Mouse (Mus musculus): ENCODE measurements around the gene Wfdc21. TPM values are rescaled to one million over a fixed set of nuclear protein-coding genes. Genes with fewer than 3 reads are reported as not detected.

Wfdc21 gene
- polyA plus RNA-seq, 1 experiment from 2014 or later: not detected

DNA sequence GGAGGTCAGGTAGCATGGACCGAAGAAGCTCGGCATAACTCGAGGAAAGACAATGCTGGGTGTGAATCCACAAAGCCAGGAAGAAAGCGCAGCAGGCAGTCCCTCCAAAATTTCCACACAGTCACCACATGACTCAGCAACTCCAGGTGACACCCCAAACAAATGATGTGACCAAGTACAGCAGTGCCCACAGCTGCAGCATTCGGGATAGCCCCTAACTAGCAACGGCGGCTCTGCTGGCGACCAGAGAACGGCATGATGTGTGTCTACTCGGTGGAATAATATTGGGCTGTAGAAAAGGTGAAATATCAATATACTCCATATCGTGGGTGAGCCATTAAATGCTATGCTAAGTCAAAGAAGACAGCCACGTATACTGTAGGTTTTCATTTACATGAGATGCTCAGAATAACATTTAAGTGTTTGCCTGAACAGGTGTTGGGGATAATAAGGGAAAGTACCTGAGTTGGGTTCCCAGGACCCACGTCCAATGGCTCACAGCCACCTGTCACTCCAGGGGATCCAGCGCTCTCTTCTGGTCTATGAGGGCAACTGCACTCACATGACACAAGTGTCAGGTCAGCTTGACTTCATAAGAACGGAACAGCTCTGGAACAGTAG is 40.8 kb downstream of the Wfdc21 start:
- H3K4me2 ChIP-seq: no peak overlapping the region
- no peak for ATAC-seq (ENCODE audit: insufficient number of reproducible peaks, insufficient read depth, low FRiP score, low TSS enrichment, low read depth)
- no peak overlapping the region for H3K4me3 ChIP-seq (replicated peaks)
- no peaks in the 10 kb centered on the region for H3K9me3 ChIP-seq
- H3K27ac ChIP-seq: no peak overlapping the region
- 0 out of 2 replicates have a peak, but pooled peaks cover 3% of the 10 kb centered on the region for H3K4me1 ChIP-seq (replicated peaks)
- H3K27me3 ChIP-seq: no peaks in the 10 kb centered on the region
- H3K36me3 ChIP-seq: peaks cover 13% of the 10 kb centered on the region
- 78% methylated on average over 15 of the region's 15 CpGs for WGBS
- no peak overlapping the region for H3K9ac ChIP-seq (replicated peaks)

DNA sequence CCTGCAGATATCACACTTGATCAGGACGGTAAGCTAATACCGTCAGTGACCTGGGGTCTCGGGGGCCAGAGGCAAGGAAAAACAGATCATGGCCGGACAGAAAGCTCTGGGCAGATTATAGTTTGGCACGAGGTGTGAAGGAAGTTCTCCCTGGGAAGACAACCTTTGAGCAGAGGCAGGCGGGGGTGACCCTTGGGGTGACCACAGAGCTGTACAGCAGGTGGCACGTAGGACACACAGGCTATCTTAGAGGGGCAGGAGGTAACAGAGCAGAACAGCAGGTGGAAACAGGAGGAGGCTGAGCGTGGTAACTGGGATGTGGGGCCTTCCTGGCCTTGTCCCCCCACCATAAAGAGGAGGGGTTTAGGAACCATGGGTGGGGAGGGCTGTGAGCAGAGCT is 41.6 kb downstream of the Wfdc21 start:
- Histone ChIP-seq H3K4me1 (replicated peaks) (0 out of 2 replicates have a peak, but pooled peaks cover 3% of the 10 kb centered on the region), H3K4me3 (replicated peaks) (no peak overlapping the region), H3K27ac (no peak overlapping the region), H3K9me3 (no peaks in the 10 kb centered on the region), H3K36me3 (peaks cover 6% of the 10 kb centered on the region; the same call in 1 of the 2 replicates), H3K9ac (replicated peaks) (no peak overlapping the region), H3K4me2 (no peak overlapping the region), H3K27me3 (no peaks in the 10 kb centered on the region)
- ATAC-seq (ENCODE audit: insufficient number of reproducible peaks, insufficient read depth, low FRiP score, low TSS enrichment, low read depth): no peak
- WGBS: 71% methylated on average over 8 of the region's 8 CpGs

DNA sequence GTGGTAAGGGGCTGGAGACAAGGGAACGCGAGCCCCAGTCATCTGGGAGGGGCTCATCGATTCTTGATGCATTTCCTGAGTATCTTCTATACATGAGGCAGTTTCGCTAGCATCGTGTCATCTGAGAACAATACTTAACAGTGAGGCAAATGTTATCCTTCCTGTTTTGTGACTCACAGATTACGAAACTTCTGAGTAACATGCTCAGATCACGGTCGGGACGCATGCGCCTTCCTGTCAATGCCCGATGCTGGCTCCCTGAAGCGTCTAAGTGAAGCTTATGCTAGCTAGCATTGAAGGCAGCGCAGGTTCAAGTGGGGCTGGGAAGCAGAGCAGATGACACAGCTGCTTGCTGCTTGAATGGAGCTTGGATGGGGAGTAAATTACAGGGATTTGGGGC is 42.5 kb downstream of the Wfdc21 start:
- no peaks in the 10 kb centered on the region for H3K27me3 ChIP-seq
- no peak for ATAC-seq (ENCODE audit: insufficient number of reproducible peaks, insufficient read depth, low FRiP score, low TSS enrichment, low read depth)

DNA sequence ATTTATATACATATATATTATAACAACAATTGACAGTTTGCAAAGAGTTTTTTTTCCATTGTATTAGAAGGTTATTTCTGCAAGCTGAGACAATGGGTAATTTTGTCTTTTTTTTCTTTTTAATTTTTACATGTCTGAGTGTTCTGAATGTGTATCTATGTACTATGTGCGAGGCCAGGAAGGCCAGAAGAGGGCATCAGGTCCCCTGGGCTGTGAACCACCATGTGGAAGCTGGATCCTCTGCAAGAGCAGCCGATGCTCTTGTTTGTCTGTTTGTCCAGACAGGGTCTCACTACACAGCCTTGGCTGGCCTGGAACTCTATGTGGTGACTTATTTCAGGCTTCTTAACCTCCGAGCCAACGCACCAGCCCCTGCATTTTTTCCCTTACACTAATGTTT is 44.4 kb downstream of the Wfdc21 start:
- no peaks in the 10 kb centered on the region for H3K36me3 ChIP-seq
- H3K4me1 ChIP-seq (replicated peaks): no peaks in the 10 kb centered on the region
- no peak overlapping the region for H3K4me3 ChIP-seq (replicated peaks)
- H3K27ac ChIP-seq: no peak overlapping the region
- 78% methylated on average over 4 of the region's 4 CpGs for WGBS
- H3K9me3 ChIP-seq: no peaks in the 10 kb centered on the region
- no peak for ATAC-seq (ENCODE audit: insufficient number of reproducible peaks, insufficient read depth, low FRiP score, low TSS enrichment, low read depth)
- no peak overlapping the region for H3K9ac ChIP-seq (replicated peaks)
- H3K27me3 ChIP-seq: no peaks in the 10 kb centered on the region
- no peak overlapping the region for H3K4me2 ChIP-seq

More for the DNA sequence above, 42.5 kb downstream of the Wfdc21 start:
- H3K4me2 ChIP-seq: no peak overlapping the region
- H3K9me3 ChIP-seq: no peaks in the 10 kb centered on the region
- H3K9ac ChIP-seq (replicated peaks): no peak overlapping the region
- no peaks in the 10 kb centered on the region for H3K36me3 ChIP-seq
- WGBS: 75% methylated on average over 13 of the region's 13 CpGs
- no peaks in the 10 kb centered on the region for H3K4me1 ChIP-seq (replicated peaks)
- H3K27ac ChIP-seq: no peak overlapping the region
- no peak overlapping the region for H3K4me3 ChIP-seq (replicated peaks)

DNA sequence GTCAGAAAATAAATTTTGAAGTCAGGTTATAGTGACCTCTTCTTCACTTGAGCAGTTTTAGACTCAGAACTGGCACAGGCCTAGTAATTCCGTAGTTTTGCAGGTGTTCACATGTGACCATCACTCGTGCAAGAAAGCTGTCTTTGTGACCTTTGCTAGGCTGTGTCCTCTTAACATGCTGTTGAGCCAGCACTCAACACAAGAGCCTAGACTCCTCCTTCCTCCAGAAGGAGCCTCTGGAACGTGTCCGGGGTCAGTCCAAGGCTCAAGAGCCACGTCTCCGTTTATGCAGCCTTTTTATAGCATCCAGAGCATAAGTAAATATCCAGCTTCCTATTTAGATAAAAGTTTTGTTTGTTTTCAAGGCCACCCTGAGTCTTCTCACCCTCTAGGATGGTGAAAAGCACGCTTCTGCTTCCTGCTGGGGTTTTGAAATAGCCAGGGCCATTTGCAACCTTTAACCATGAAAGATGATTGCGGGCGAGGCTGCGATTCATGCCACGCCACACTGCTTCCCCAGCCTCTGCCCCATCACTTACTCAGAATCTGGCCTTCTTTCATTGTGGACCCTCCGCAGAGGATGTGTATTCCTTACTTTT is 45.7 kb downstream of the Wfdc21 start:
- no peaks in the 10 kb centered on the region for H3K27me3 ChIP-seq
- WGBS: 84% methylated on average over 12 of the region's 12 CpGs
- H3K4me2 ChIP-seq: no peak overlapping the region
- no peak for ATAC-seq (ENCODE audit: insufficient number of reproducible peaks, insufficient read depth, low FRiP score, low TSS enrichment, low read depth)
- H3K36me3 ChIP-seq: no peaks in the 10 kb centered on the region
- no peak overlapping the region for H3K4me3 ChIP-seq (replicated peaks)
- no peak overlapping the region for H3K9ac ChIP-seq (replicated peaks)
- no peaks in the 10 kb centered on the region for H3K9me3 ChIP-seq
- H3K4me1 ChIP-seq (replicated peaks): no peaks in the 10 kb centered on the region
- no peak overlapping the region for H3K27ac ChIP-seq

DNA sequence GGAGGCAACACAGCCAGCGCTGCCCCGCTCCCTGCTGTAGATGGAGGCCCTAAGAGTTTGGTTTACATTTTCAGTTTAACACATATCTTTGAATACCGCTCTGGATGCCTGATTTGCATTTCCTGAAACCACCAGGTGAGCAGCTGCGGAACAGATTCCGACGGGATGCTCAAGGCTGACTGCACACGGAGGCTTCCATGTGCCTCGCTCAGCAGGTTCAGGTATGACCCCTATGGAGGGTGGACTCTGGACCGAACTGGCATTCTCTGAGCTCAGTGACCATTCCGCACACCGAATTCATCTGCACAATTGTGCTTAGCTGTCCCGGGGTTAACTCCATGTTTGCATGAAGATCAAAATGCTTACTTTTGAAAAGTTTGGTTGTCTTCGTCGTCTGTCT is 46.5 kb downstream of the Wfdc21 start:
- H3K9me3 ChIP-seq: no peaks in the 10 kb centered on the region
- H3K36me3 ChIP-seq: no peaks in the 10 kb centered on the region
- 88% methylated on average over 14 of the region's 14 CpGs for WGBS
- H3K4me3 ChIP-seq (replicated peaks): no peak overlapping the region
- H3K9ac ChIP-seq (replicated peaks): no peak overlapping the region
- no peak overlapping the region for H3K27ac ChIP-seq
- ATAC-seq (ENCODE audit: insufficient number of reproducible peaks, insufficient read depth, low FRiP score, low TSS enrichment, low read depth): no peak
- H3K4me1 ChIP-seq (replicated peaks): no peaks in the 10 kb centered on the region
- H3K27me3 ChIP-seq: no peaks in the 10 kb centered on the region
- H3K4me2 ChIP-seq: no peak overlapping the region

DNA sequence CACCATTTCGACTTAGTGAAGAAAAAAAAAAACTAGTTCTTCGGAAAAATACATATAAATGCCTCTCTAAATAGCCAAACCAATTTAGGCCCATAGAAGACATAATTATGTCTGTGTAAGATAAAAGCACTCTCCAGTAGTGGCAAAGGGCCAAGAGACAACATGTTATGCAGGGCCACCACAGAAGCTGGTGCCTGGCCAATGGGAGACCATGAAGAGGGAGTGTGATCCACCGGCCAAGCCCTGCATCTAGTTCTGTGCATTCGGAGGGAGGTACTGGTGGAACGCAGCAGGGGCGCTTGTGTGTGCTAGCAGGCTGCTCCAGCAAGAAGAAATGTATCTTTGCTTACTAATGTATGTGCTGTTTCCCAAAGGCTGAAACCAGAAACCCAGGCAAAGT is 49.4 kb downstream of the Wfdc21 start:
- H3K27ac ChIP-seq: no peak overlapping the region
- no peaks in the 10 kb centered on the region for H3K36me3 ChIP-seq
- ATAC-seq (ENCODE audit: insufficient number of reproducible peaks, insufficient read depth, low FRiP score, low TSS enrichment, low read depth): no peak
- no peaks in the 10 kb centered on the region for H3K9me3 ChIP-seq
- H3K4me2 ChIP-seq: no peak overlapping the region
- H3K4me1 ChIP-seq (replicated peaks): no peaks in the 10 kb centered on the region
- no peak overlapping the region for H3K9ac ChIP-seq (replicated peaks)
- WGBS: 82% methylated on average over 6 of the region's 6 CpGs
- H3K4me3 ChIP-seq (replicated peaks): no peak overlapping the region
- H3K27me3 ChIP-seq: no peaks in the 10 kb centered on the region

DNA sequence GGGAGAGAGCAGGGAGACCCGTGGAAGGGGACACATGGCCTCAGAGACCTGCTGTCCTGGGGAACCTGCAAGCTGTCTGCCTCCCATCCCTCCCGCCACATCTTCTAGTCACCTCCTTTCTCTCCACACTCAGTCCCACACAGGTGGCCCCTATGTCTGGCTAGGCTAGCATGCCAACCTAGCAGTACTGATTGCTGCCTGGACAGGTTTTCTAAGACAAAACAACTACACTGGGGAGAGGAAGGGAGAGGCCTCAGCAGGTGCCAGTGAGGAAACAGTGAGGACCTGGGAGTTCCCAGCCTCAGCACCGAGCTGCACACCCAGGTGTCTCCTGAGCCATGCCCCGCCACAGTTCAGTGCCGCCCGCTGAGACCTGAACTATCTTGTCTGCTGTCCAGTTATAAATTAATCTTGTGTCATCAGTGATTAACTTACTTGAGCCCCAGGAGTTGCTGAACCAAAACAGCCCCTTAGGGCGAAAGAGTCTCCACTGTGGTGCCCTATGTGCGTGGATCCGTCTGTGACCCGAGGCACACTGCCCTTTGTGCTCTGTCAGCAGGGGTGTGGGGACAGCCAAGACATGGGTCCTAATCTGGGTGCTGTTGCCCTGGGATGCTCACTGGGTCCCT is 50.4 kb downstream of the Wfdc21 start:
- Histone ChIP-seq H3K27ac (no peak overlapping the region), H3K27me3 (no peaks in the 10 kb centered on the region), H3K9me3 (no peaks in the 10 kb centered on the region), H3K4me2 (no peak overlapping the region), H3K4me1 (replicated peaks) (no peaks in the 10 kb centered on the region), H3K4me3 (replicated peaks) (no peak overlapping the region), H3K9ac (replicated peaks) (no peak overlapping the region), H3K36me3 (no peaks in the 10 kb centered on the region)
- WGBS: 77% methylated on average over 10 of the region's 10 CpGs
- ATAC-seq (ENCODE audit: insufficient number of reproducible peaks, insufficient read depth, low FRiP score, low TSS enrichment, low read depth): no peak

DNA sequence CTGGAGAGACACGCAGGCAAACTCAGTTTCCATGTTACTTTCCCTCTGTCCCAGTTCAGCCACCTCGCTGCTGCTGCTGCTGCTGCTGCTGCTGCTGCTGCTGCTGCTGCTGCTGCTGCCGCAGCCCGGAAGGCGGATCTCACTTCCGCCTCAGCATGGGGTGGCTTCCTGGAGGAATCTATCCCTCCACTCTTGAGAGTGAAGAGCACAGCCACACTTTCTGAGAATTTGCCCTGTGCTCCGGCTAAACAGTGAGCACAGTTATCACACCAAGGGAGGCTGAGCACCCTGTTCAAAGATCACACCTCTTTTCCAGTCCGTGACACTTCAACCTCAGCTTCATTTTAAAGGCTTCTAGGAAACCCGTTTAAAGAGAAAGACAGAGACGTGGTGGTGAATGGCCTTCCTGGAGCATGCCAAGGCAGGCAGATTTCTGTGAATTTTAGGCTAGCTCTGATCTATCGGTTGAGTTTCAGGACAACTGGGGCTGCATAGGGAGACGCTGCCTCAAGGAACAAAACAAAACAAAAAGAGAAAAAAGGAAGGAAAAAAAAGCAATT is 53.2 kb downstream of the Wfdc21 start:
- Histone ChIP-seq H3K27ac (no peak overlapping the region), H3K4me3 (replicated peaks) (no peak overlapping the region), H3K4me1 (replicated peaks) (no peaks in the 10 kb centered on the region), H3K9me3 (no peaks in the 10 kb centered on the region), H3K36me3 (no peaks in the 10 kb centered on the region), H3K27me3 (no peaks in the 10 kb centered on the region), H3K9ac (replicated peaks) (no peak overlapping the region), H3K4me2 (no peak overlapping the region)
- WGBS: 74% methylated on average over 12 of the region's 12 CpGs
- no peak for ATAC-seq (ENCODE audit: insufficient number of reproducible peaks, insufficient read depth, low FRiP score, low TSS enrichment, low read depth)

DNA sequence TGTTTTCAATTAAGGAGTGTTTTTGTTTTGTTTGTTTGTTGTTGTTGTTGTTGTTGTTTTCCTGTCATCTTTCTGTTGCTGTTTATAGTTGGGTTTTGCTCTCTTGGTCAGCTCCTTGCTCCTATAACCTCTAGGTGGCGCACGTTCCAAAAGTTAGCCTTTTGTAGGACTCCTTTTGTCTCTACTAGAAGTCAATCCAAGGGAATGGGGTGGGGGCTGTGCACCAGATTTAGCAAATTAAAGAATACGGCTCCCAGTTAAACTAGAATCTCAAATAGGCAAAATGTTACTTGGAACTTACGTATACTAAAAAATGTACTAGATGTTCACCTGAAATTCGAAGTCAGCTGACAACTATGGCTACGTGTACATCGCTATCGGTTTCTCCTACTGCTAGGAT is 55.4 kb downstream of the Wfdc21 start:
- no peak for ATAC-seq (ENCODE audit: insufficient number of reproducible peaks, insufficient read depth, low FRiP score, low TSS enrichment, low read depth)
- no peak overlapping the region for H3K4me2 ChIP-seq

More for the DNA sequence above, 55.4 kb downstream of the Wfdc21 start:
- H3K27me3 ChIP-seq: no peaks in the 10 kb centered on the region
- no peak overlapping the region for H3K27ac ChIP-seq
- no peak overlapping the region for H3K4me3 ChIP-seq (replicated peaks)
- no peaks in the 10 kb centered on the region for H3K9me3 ChIP-seq
- 67% methylated on average over 8 of the region's 8 CpGs for WGBS
- no peak overlapping the region for H3K9ac ChIP-seq (replicated peaks)
- H3K4me1 ChIP-seq (replicated peaks): no peaks in the 10 kb centered on the region
- no peaks in the 10 kb centered on the region for H3K36me3 ChIP-seq

Data from limb, embryonic 12.5 days (tissue).